Mouse (Mus musculus): ENCODE data around the gene Babam2. TPM values are rescaled to one million over a fixed set of nuclear protein-coding genes. Genes with fewer than 3 reads are reported as not detected.

Babam2 gene
- total and polyA plus RNA-seq, 3 experiments, result 44.6 to 214 (median 65.0) TPM

- no peaks in the 10 kb centered on the region for H3K27me3 ChIP-seq (ENCODE audit: insufficient read depth, low read length)
- no peak for DNase-seq (ENCODE audit: low spot score)
- no peaks in the 10 kb centered on the region for H3K9me3 ChIP-seq (replicated peaks)
- ATAC-seq (ENCODE audit: extremely low read depth, insufficient number of reproducible peaks, low FRiP score, poor library complexity, severe bottlenecking), result no peak
- H3K36me3 ChIP-seq (replicated peaks), result peaks cover 11% of the 10 kb centered on the region
- TF ChIP-seq TAL1 (conservative IDR thresholded peaks at IDR 0.05; ENCODE audit: low read depth, low read length) (no peak), GATA2 (IDR thresholded peaks at IDR 0.05; ENCODE audit: borderline replicate concordance, low read depth, low read length) (no peak), POLR2AphosphoS5 (IDR thresholded peaks at IDR 0.05; ENCODE audit: insufficient replicate concordance, low read depth, low read length) (no peak), GATA1 (IDR thresholded peaks at IDR 0.05; ENCODE audit: borderline replicate concordance, low read length) (no peak), CTCF (IDR thresholded peaks at IDR 0.05; ENCODE audit: low read depth, low read length) (no peak)
- no peaks in the 10 kb centered on the region for H3K4me1 ChIP-seq (ENCODE audit: insufficient read depth, low read depth, low read length)
- no peak overlapping the region for H3K4me3 ChIP-seq (ENCODE audit: low read depth, low read length)
Observed at GRCm38 (mm10) chr5:31774976-31775375, 77.5 kb downstream of the Babam2 start.

GRCm38 (mm10) chr5:31781624-31782023, 84.1 kb downstream of the Babam2 start:
- H3K27me3 ChIP-seq (ENCODE audit: insufficient read depth, low read length), result no peaks in the 10 kb centered on the region
- H3K4me3 ChIP-seq (ENCODE audit: low read depth, low read length), result no peak overlapping the region
- no peaks in the 10 kb centered on the region for H3K9me3 ChIP-seq (replicated peaks)
- no peak for DNase-seq (ENCODE audit: low spot score)
- no peaks in the 10 kb centered on the region for H3K4me1 ChIP-seq (ENCODE audit: insufficient read depth, low read depth, low read length)
- peaks cover 10% of the 10 kb centered on the region for H3K36me3 ChIP-seq (replicated peaks)
- TF ChIP-seq GATA2 (IDR thresholded peaks at IDR 0.05; ENCODE audit: borderline replicate concordance, low read depth, low read length), result no peak
- no peak for TF ChIP-seq TAL1 (conservative IDR thresholded peaks at IDR 0.05; ENCODE audit: low read depth, low read length)
- TF ChIP-seq GATA1 (IDR thresholded peaks at IDR 0.05; ENCODE audit: borderline replicate concordance, low read length), result no peak
- TF ChIP-seq CTCF (IDR thresholded peaks at IDR 0.05; ENCODE audit: low read depth, low read length), result no peak
- no peak for TF ChIP-seq POLR2AphosphoS5 (IDR thresholded peaks at IDR 0.05; ENCODE audit: insufficient replicate concordance, low read depth, low read length)
- no peak for ATAC-seq (ENCODE audit: extremely low read depth, insufficient number of reproducible peaks, low FRiP score, poor library complexity, severe bottlenecking)

- H3K36me3 ChIP-seq (replicated peaks), result peaks cover 24% of the 10 kb centered on the region
- H3K4me3 ChIP-seq (ENCODE audit: low read depth, low read length), result no peak overlapping the region
- no peak for ATAC-seq (ENCODE audit: extremely low read depth, insufficient number of reproducible peaks, low FRiP score, poor library complexity, severe bottlenecking)
- DNase-seq (ENCODE audit: low spot score), result no peak
- TF ChIP-seq TAL1 (conservative IDR thresholded peaks at IDR 0.05; ENCODE audit: low read depth, low read length) (no peak), CTCF (IDR thresholded peaks at IDR 0.05; ENCODE audit: low read depth, low read length) (no peak), GATA1 (IDR thresholded peaks at IDR 0.05; ENCODE audit: borderline replicate concordance, low read length) (no peak), GATA2 (IDR thresholded peaks at IDR 0.05; ENCODE audit: borderline replicate concordance, low read depth, low read length) (no peak), POLR2AphosphoS5 (IDR thresholded peaks at IDR 0.05; ENCODE audit: insufficient replicate concordance, low read depth, low read length) (no peak)
- no peaks in the 10 kb centered on the region for H3K4me1 ChIP-seq (ENCODE audit: insufficient read depth, low read depth, low read length)
- no peaks in the 10 kb centered on the region for H3K9me3 ChIP-seq (replicated peaks)
- no peaks in the 10 kb centered on the region for H3K27me3 ChIP-seq (ENCODE audit: insufficient read depth, low read length)
Observed at GRCm38 (mm10) chr5:31787201-31787600, 89.7 kb downstream of the Babam2 start.

GRCm38 (mm10) chr5:31787622-31788021, 90.1 kb downstream of the Babam2 start:
- Histone ChIP-seq H3K4me3 (ENCODE audit: low read depth, low read length) (no peak overlapping the region), H3K9me3 (replicated peaks) (no peaks in the 10 kb centered on the region), H3K4me1 (ENCODE audit: insufficient read depth, low read depth, low read length) (no peaks in the 10 kb centered on the region), H3K36me3 (replicated peaks) (peaks cover 24% of the 10 kb centered on the region), H3K27me3 (ENCODE audit: insufficient read depth, low read length) (no peaks in the 10 kb centered on the region)
- TF ChIP-seq TAL1 (conservative IDR thresholded peaks at IDR 0.05; ENCODE audit: low read depth, low read length) (no peak), GATA1 (IDR thresholded peaks at IDR 0.05; ENCODE audit: borderline replicate concordance, low read length) (no peak)
- no peak for DNase-seq (ENCODE audit: low spot score)
- ATAC-seq (ENCODE audit: extremely low read depth, insufficient number of reproducible peaks, low FRiP score, poor library complexity, severe bottlenecking), result no peak

- TF ChIP-seq POLR2AphosphoS5 (IDR thresholded peaks at IDR 0.05; ENCODE audit: insufficient replicate concordance, low read depth, low read length) (no peak), CTCF (IDR thresholded peaks at IDR 0.05; ENCODE audit: low read depth, low read length) (no peak), GATA1 (IDR thresholded peaks at IDR 0.05; ENCODE audit: borderline replicate concordance, low read length) (no peak), GATA2 (IDR thresholded peaks at IDR 0.05; ENCODE audit: borderline replicate concordance, low read depth, low read length) (no peak), TAL1 (conservative IDR thresholded peaks at IDR 0.05; ENCODE audit: low read depth, low read length) (no peak)
- DNase-seq (ENCODE audit: low spot score), result no peak
- Histone ChIP-seq H3K9me3 (replicated peaks) (no peaks in the 10 kb centered on the region), H3K36me3 (replicated peaks) (peaks cover 14% of the 10 kb centered on the region), H3K27me3 (ENCODE audit: insufficient read depth, low read length) (no peaks in the 10 kb centered on the region), H3K4me3 (ENCODE audit: low read depth, low read length) (no peak overlapping the region), H3K4me1 (ENCODE audit: insufficient read depth, low read depth, low read length) (no peaks in the 10 kb centered on the region)
- ATAC-seq (ENCODE audit: extremely low read depth, insufficient number of reproducible peaks, low FRiP score, poor library complexity, severe bottlenecking), result no peak
Observed at GRCm38 (mm10) chr5:31792338-31792737, 94.9 kb downstream of the Babam2 start.

GRCm38 (mm10) chr5:31792863-31793262, 95.4 kb downstream of the Babam2 start:
- DNase-seq (ENCODE audit: low spot score) (no peak), ATAC-seq (ENCODE audit: extremely low read depth, insufficient number of reproducible peaks, low FRiP score, poor library complexity, severe bottlenecking) (no peak)
- Histone ChIP-seq H3K4me3 (ENCODE audit: low read depth, low read length) (no peak overlapping the region), H3K4me1 (ENCODE audit: insufficient read depth, low read depth, low read length) (no peaks in the 10 kb centered on the region), H3K36me3 (replicated peaks) (peaks cover 12% of the 10 kb centered on the region), H3K27me3 (ENCODE audit: insufficient read depth, low read length) (no peaks in the 10 kb centered on the region), H3K9me3 (replicated peaks) (no peaks in the 10 kb centered on the region)
- TF ChIP-seq CTCF (IDR thresholded peaks at IDR 0.05; ENCODE audit: low read depth, low read length) (no peak), TAL1 (conservative IDR thresholded peaks at IDR 0.05; ENCODE audit: low read depth, low read length) (no peak), GATA2 (IDR thresholded peaks at IDR 0.05; ENCODE audit: borderline replicate concordance, low read depth, low read length) (no peak), GATA1 (IDR thresholded peaks at IDR 0.05; ENCODE audit: borderline replicate concordance, low read length) (no peak), POLR2AphosphoS5 (IDR thresholded peaks at IDR 0.05; ENCODE audit: insufficient replicate concordance, low read depth, low read length) (no peak)

- no peak for ATAC-seq (ENCODE audit: extremely low read depth, insufficient number of reproducible peaks, low FRiP score, poor library complexity, severe bottlenecking)
- DNase-seq (ENCODE audit: low spot score), result no peak
- Histone ChIP-seq H3K4me1 (ENCODE audit: insufficient read depth, low read depth, low read length) (no peaks in the 10 kb centered on the region), H3K9me3 (replicated peaks) (no peaks in the 10 kb centered on the region), H3K27me3 (ENCODE audit: insufficient read depth, low read length) (no peaks in the 10 kb centered on the region), H3K4me3 (ENCODE audit: low read depth, low read length) (no peak overlapping the region), H3K36me3 (replicated peaks) (peaks cover 7% of the 10 kb centered on the region)
- TF ChIP-seq POLR2AphosphoS5 (IDR thresholded peaks at IDR 0.05; ENCODE audit: insufficient replicate concordance, low read depth, low read length), result no peak
- no peak for TF ChIP-seq CTCF (IDR thresholded peaks at IDR 0.05; ENCODE audit: low read depth, low read length)
- TF ChIP-seq GATA1 (IDR thresholded peaks at IDR 0.05; ENCODE audit: borderline replicate concordance, low read length), result no peak
- TF ChIP-seq GATA2 (IDR thresholded peaks at IDR 0.05; ENCODE audit: borderline replicate concordance, low read depth, low read length), result no peak
- TF ChIP-seq TAL1 (conservative IDR thresholded peaks at IDR 0.05; ENCODE audit: low read depth, low read length), result no peak
Observed at GRCm38 (mm10) chr5:31795414-31795813, 97.9 kb downstream of the Babam2 start.
